Mouse (Mus musculus) embryonic fibroblast, embryonic 13.5 days (primary cell): ENCODE results near the gene Ntmt1. TPM values are rescaled to one million over a fixed set of nuclear protein-coding genes. Genes with fewer than 3 reads are reported as not detected.

Experiments used
- H3K27ac ChIP-seq: 2 replicates; pipeline ENCODE4 v1.5.1; 2012; ENCODE audit warnings: low read length, control low read depth, inconsistent platforms; ENCODE audit not compliant: insufficient read depth
- H3K4me1 ChIP-seq: 2 replicates; pipeline ENCODE4 v1.6.1; 2011; ENCODE audit warnings: low read length; ENCODE audit not compliant: control insufficient read depth, insufficient read depth
- H3K4me3 ChIP-seq: 2 replicates; pipeline ENCODE4 v1.5.1; 2011; ENCODE audit warnings: mild to moderate bottlenecking, control low read depth, low read length; ENCODE audit not compliant: insufficient read depth
- CTCF ChIP-seq: IDR thresholded peaks from 2 replicates; pipeline ENCODE4 v1.5.1; 2011; ENCODE audit warnings: mild to moderate bottlenecking, control low read depth, low read length, moderate library complexity, borderline replicate concordance; ENCODE audit not compliant: insufficient read depth
- POLR2A ChIP-seq: IDR thresholded peaks from 2 replicates; pipeline ENCODE4 v1.6.1; 2011; ENCODE audit warnings: low read depth, mild to moderate bottlenecking, control low read depth, low read length, moderate library complexity
- polyA plus RNA-seq: library from polyadenylated mRNA; stranded (reverse); fragments of >200 nt; gene quantifications from 2 replicates; pipeline ENCODE4 v1.2.4, GENCODE M21; 2011; ENCODE audit warnings: low read depth; ENCODE audit not compliant: missing spikeins, insufficient read length

The Ntmt1 gene
- 25.6 and 30.3 TPM in 2 replicates for polyA plus RNA-seq

DNA sequence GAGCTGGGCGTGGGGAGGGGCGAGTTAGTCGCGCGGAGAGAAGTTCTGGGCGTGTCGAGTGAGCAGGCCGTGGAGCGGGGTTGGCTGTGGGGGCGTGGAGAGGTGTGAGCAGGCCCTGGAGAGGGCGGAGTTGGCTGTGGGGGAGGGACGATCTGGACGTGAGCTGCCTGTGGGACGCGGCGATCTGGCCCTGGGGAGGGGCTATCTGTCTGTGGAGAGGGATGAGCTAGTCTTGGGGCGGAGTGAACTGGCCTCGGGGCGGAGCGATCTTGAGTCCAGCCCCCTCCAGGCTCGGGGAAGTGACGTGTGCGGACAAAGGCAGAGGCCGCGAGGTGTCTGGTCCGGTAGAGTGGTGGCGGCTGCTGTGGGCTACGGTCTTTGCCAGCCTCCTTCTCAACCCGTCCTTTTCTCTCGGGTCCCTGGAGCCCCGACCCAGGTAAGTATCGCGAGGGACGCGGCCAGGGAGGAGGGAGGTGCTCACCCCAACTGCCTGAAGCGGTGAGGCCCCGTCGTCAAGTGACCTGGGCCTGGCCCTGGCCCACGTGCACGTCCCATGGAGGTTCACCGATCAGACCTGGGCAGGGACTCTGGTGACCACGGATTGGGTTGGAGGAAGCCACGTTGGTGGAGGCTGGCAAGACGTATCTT is at the start of gene Ntmt1:
Gene Ntmt1, plus strand, starts transcription at position 179 of the 648 bp plus-strand sequence.
- TF ChIP-seq CTCF (no peak), POLR2A (peak; percentile 94)
- Histone ChIP-seq H3K27ac (peak within 1 kb of the TSS; percentile 24; the same call in 1 of the 2 replicates), H3K4me3 (peak within 1 kb of the TSS; percentile 70), H3K4me1 (no peaks in the 10 kb centered on the region)

DNA sequence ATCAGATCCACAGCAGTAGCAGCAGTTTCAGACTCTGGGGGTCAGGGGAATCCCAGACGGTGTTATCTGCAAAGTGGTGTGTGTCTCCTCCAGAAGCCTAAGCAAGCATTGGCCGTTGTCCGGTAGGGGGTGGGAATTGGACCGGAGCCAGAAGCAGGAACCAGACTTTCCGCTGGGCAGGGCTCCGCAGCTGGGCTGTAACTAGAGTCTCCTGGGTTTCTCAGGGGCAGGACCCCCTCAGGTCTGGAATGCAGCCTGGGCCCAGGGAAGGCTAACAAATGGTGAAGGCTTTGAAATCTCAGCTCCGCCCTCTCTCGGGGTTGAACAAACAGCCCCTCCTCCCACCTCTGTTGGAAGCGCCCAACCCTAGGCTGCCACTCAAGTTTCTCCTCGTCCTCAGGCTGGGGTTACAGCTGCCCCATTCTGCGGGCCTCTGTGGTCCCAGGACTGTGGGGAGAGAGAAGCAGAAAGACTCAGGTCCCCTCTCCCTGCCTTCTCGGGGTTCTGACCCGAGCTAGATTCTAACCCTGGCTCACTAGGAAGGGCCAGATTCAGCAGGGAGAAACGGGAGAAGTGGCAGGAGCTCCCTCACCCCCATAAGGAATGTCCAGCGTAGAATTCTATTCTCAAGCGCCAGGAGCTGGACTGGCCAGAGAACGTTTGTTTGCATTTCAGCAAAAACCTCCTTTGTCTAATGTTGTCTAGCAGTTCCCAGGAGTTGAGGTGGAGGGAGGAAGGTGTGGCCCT is 49.1 kb upstream of the Ntmt1 start:
- TF ChIP-seq CTCF (no peak), POLR2A (peak; percentile 63)
- Histone ChIP-seq H3K27ac (peak overlapping the region; percentile 71), H3K4me1 (peaks cover 3% of the 10 kb centered on the region; the same call in 1 of the 2 replicates), H3K4me3 (no peak overlapping the region)

GRCm38 (mm10) chr2:30759088-30759374 is 48.6 kb upstream of the Ntmt1 start:
- Histone ChIP-seq H3K4me3 (no peak overlapping the region), H3K27ac (peak overlapping the region; percentile 71), H3K4me1 (peaks cover 3% of the 10 kb centered on the region; the same call in 1 of the 2 replicates)
- no peak for TF ChIP-seq CTCF
- TF ChIP-seq POLR2A, result no peak

- H3K27ac ChIP-seq, result no peak overlapping the region
- TF ChIP-seq CTCF, result no peak
- TF ChIP-seq POLR2A, result no peak
- peaks cover 3% of the 10 kb centered on the region; the same call in 1 of the 2 replicates for H3K4me1 ChIP-seq
- no peak overlapping the region for H3K4me3 ChIP-seq
These were observed 48.2 kb upstream of the Ntmt1 start for GRCm38 (mm10) chr2:30759442-30759841.

GRCm38 (mm10) chr2:30759858-30760547 is 47.6 kb upstream of the Ntmt1 start:
- no peak for TF ChIP-seq POLR2A
- TF ChIP-seq CTCF, result no peak
- Histone ChIP-seq H3K4me3 (no peak overlapping the region), H3K27ac (0 out of 2 replicates have a peak overlapping the region, but pooled peaks have one; percentile 4), H3K4me1 (peaks cover 3% of the 10 kb centered on the region; the same call in 1 of the 2 replicates)

GRCm38 (mm10) chr2:30760706-30761105 is 46.9 kb upstream of the Ntmt1 start:
- H3K27ac ChIP-seq, result no peak overlapping the region
- peaks cover 3% of the 10 kb centered on the region; the same call in 1 of the 2 replicates for H3K4me1 ChIP-seq
- no peak for TF ChIP-seq POLR2A
- TF ChIP-seq CTCF, result no peak
- H3K4me3 ChIP-seq, result no peak overlapping the region

- Histone ChIP-seq H3K27ac (no peak overlapping the region), H3K4me3 (no peak overlapping the region), H3K4me1 (no peaks in the 10 kb centered on the region)
- TF ChIP-seq CTCF (no peak), POLR2A (no peak)
These were observed 41.2 kb upstream of the Ntmt1 start for GRCm38 (mm10) chr2:30766446-30766845.

GRCm38 (mm10) chr2:30767626-30768240 is 39.9 kb upstream of the Ntmt1 start:
- TF ChIP-seq CTCF (no peak), POLR2A (no peak)
- Histone ChIP-seq H3K4me1 (no peaks in the 10 kb centered on the region), H3K27ac (no peak overlapping the region), H3K4me3 (no peak overlapping the region)

DNA sequence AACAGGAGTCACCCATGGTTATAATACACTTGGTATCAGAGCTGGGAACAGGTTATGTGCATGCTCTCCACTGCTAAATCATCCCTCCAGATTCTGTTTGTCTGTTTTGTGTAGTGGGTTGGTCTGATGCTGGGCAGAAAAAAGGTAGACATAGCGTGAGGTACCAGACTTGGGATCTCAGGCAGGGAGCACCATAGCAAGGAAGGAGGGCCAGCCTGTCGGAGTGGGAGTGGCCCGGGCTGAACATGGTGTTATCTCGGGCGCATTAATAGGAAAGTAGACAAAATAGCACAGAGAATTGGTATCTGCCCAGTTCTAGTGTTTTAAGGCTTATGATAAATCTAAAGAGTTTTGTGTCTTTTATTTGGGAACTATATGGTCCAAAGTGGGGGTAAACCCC is 39.1 kb upstream of the Ntmt1 start:
- TF ChIP-seq POLR2A (no peak), CTCF (no peak)
- Histone ChIP-seq H3K27ac (no peak overlapping the region), H3K4me3 (no peak overlapping the region), H3K4me1 (no peaks in the 10 kb centered on the region)
